Mouse (Mus musculus) CD4-positive naive resting alpha-beta T cell, adult 76 days (primary cell): ENCODE measurements around the gene Tmem243. TPM values are rescaled to one million over a fixed set of nuclear protein-coding genes. Genes with fewer than 3 reads are reported as not detected.

Experiments
- total RNA-seq: library from RNA; stranded (reverse); gene quantifications from one replicate; pipeline ENCODE4 v1.2.4, GENCODE M21; 2023

The Tmem243 gene
- total RNA-seq = 38.5 TPM

GRCm38 (mm10) chr5:9100207-9100848, at the start of gene Tmem243:
Gene Tmem243 (plus strand): TSS chr5:9100668.

GRCm38 (mm10) chr5:9161456-9162041, 61.1 kb downstream of the Tmem243 start, which contains the start of gene Dmtf1:
Gene Dmtf1 (minus strand): TSS chr5:9161776.

Other genes starting within 250 kb of the Tmem243 start
- gene Abcb4, start 207.0 kb upstream of the Tmem243 start, total RNA-seq = 1.1 TPM
- 20.7 TPM for gene Crot, start 103.3 kb upstream of the Tmem243 start, total RNA-seq
- 74.2 TPM for gene Dmtf1, start 61.1 kb downstream of the Tmem243 start, total RNA-seq
- not detected for gene 9330182L06Rik, start 165.4 kb downstream of the Tmem243 start, total RNA-seq